Mouse (Mus musculus) kidney, embryonic 16.5 days (tissue): Measurements from ENCODE around the gene Myod1. TPM values are rescaled to one million over a fixed set of nuclear protein-coding genes. Genes with fewer than 3 reads are reported as not detected.

Experiments
- ATAC-seq: fragments of 200-750 bp; cut with Nextera tagmentation; 2 replicates; pipeline ENCODE4 v1.8.0; 2017; ENCODE audit warnings: moderate TSS enrichment; ENCODE audit not compliant: low FRiP score, low TSS enrichment
- H3K27ac ChIP-seq: fragments of 300-500 bp; sonication (generic); 2 replicates; pipeline ENCODE4 v1.5.1; 2014; ENCODE audit warnings: low read length
- H3K27me3 ChIP-seq: fragments of 300-500 bp; sonication (generic); 2 replicates; pipeline ENCODE4 v1.6.1; 2014; ENCODE audit warnings: low read length, control low read depth, mixed read lengths; ENCODE audit not compliant: insufficient read depth
- H3K36me3 ChIP-seq: fragments of 300-500 bp; sonication (generic); 2 replicates; pipeline ENCODE4 v1.6.1; 2014; ENCODE audit warnings: low read length, control low read depth, mixed read lengths; ENCODE audit not compliant: insufficient read depth
- H3K4me1 ChIP-seq: fragments of 300-500 bp; sonication (generic); 2 replicates; pipeline ENCODE4 v1.6.1; 2014; ENCODE audit warnings: low read length, control low read depth, mixed read lengths; ENCODE audit not compliant: insufficient read depth
- H3K4me2 ChIP-seq: fragments of 300-500 bp; sonication (generic); replicated peaks from 2 replicates; pipeline ENCODE4 v1.6.1; 2014; ENCODE audit warnings: low read depth, low read length
- H3K4me3 ChIP-seq: fragments of 300-500 bp; sonication (generic); 2 replicates; pipeline ENCODE4 v1.5.1; 2014; ENCODE audit warnings: mild to moderate bottlenecking, low read length
- H3K9ac ChIP-seq: fragments of 300-500 bp; sonication (generic); replicated peaks from 2 replicates; pipeline ENCODE4 v1.6.1; 2014; ENCODE audit warnings: low read length
- H3K9me3 ChIP-seq: fragments of 300-500 bp; sonication (generic); 2 replicates; pipeline ENCODE4 v1.6.1; 2016; ENCODE audit warnings: low read length, control low read depth
- WGBS: fragments of 180-500 bp; shearing (Covaris S2); extraction: QIAGEN DNeasy Blood & Tissue Kit; methylation state at CpG from one replicate; pipeline ENCODE4 v1.1.7; 2014; 5-methylcytosine and 5-hydroxymethylcytosine counted together
- polyA plus RNA-seq: library from polyadenylated mRNA; unstranded; fragments of >200 nt; fragmentation: Nextera tagmentation; extraction: Ambion mirVana; gene quantifications from 2 replicates; pipeline ENCODE4 v1.2.1, GENCODE M21; 2015

Myod1 gene
- polyA plus RNA-seq, 1 experiment from 2014 or later: 0.81 TPM

GRCm38 (mm10) chr7:46397732-46398333 lies 21.6 kb downstream of the Myod1 start:
- Histone ChIP-seq H3K27ac (no peak overlapping the region), H3K9me3 (no peaks in the 10 kb centered on the region), H3K27me3 (peaks cover 68% of the 10 kb centered on the region), H3K9ac (no peak overlapping the region), H3K4me3 (peak overlapping the region; percentile 50; the same call in 1 of the 2 replicates), H3K36me3 (no peaks in the 10 kb centered on the region), H3K4me1 (peaks cover 17% of the 10 kb centered on the region), H3K4me2 (no peak overlapping the region)
- no peak for ATAC-seq
- whole genome bisulfite sequencing: 10% methylated on average over 70 of the region's 70 CpGs

GRCm38 (mm10) chr7:46398612-46399011 lies 22.3 kb downstream of the Myod1 start:
- peaks cover 17% of the 10 kb centered on the region for H3K4me1 ChIP-seq
- H3K27ac ChIP-seq: no peak overlapping the region
- WGBS: 64% methylated on average over 4 of the region's 4 CpGs
- no peaks in the 10 kb centered on the region for H3K9me3 ChIP-seq
- peaks cover 64% of the 10 kb centered on the region for H3K27me3 ChIP-seq
- no peak overlapping the region for H3K4me3 ChIP-seq
- ATAC-seq: no peak
- H3K36me3 ChIP-seq: no peaks in the 10 kb centered on the region
- no peak overlapping the region for H3K4me2 ChIP-seq
- H3K9ac ChIP-seq: no peak overlapping the region

GRCm38 (mm10) chr7:46399676-46400075 lies 23.4 kb downstream of the Myod1 start:
- Histone ChIP-seq H3K4me3 (no peak overlapping the region), H3K36me3 (no peaks in the 10 kb centered on the region), H3K27me3 (peaks cover 54% of the 10 kb centered on the region), H3K9me3 (no peaks in the 10 kb centered on the region), H3K4me1 (peaks cover 17% of the 10 kb centered on the region), H3K27ac (no peak overlapping the region), H3K4me2 (no peak overlapping the region), H3K9ac (no peak overlapping the region)
- no peak for ATAC-seq
- WGBS: 91% methylated on average over 1 of the region's 1 CpGs

- no peak for ATAC-seq
- H3K27ac ChIP-seq: no peak overlapping the region
- 46% methylated on average over 8 of the region's 8 CpGs for WGBS
- no peak overlapping the region for H3K4me3 ChIP-seq
- no peak overlapping the region for H3K9ac ChIP-seq
- H3K4me2 ChIP-seq: no peak overlapping the region
- H3K4me1 ChIP-seq: peaks cover 17% of the 10 kb centered on the region
- H3K9me3 ChIP-seq: no peaks in the 10 kb centered on the region
- no peaks in the 10 kb centered on the region for H3K36me3 ChIP-seq
- peaks cover 47% of the 10 kb centered on the region for H3K27me3 ChIP-seq
Measured at GRCm38 (mm10) chr7:46400346-46400745, 24.1 kb downstream of the Myod1 start.

- no peak for ATAC-seq
- peaks cover 36% of the 10 kb centered on the region for H3K27me3 ChIP-seq
- WGBS: 64% methylated on average over 3 of the region's 3 CpGs
- H3K36me3 ChIP-seq: no peaks in the 10 kb centered on the region
- no peaks in the 10 kb centered on the region for H3K9me3 ChIP-seq
- H3K4me1 ChIP-seq: peaks cover 8% of the 10 kb centered on the region; the same call in 1 of the 2 replicates
- H3K27ac ChIP-seq: no peak overlapping the region
- no peak overlapping the region for H3K4me3 ChIP-seq
- H3K4me2 ChIP-seq: no peak overlapping the region
- H3K9ac ChIP-seq: no peak overlapping the region
Measured at GRCm38 (mm10) chr7:46401371-46402180, 25.3 kb downstream of the Myod1 start.

- H3K27me3 ChIP-seq: peaks cover 13% of the 10 kb centered on the region
- H3K4me1 ChIP-seq: no peaks in the 10 kb centered on the region
- no peak overlapping the region for H3K4me2 ChIP-seq
- WGBS: 67% methylated on average over 15 of the region's 15 CpGs
- no peak overlapping the region for H3K4me3 ChIP-seq
- no peak overlapping the region for H3K27ac ChIP-seq
- H3K9ac ChIP-seq: no peak overlapping the region
- no peaks in the 10 kb centered on the region for H3K9me3 ChIP-seq
- no peaks in the 10 kb centered on the region for H3K36me3 ChIP-seq
- ATAC-seq: no peak
Measured at GRCm38 (mm10) chr7:46403616-46404485, 27.6 kb downstream of the Myod1 start.

- 81% methylated on average over 7 of the region's 7 CpGs for WGBS
- Histone ChIP-seq H3K27me3 (peaks cover 4% of the 10 kb centered on the region), H3K36me3 (no peaks in the 10 kb centered on the region), H3K4me2 (no peak overlapping the region), H3K9ac (no peak overlapping the region), H3K27ac (no peak overlapping the region), H3K4me3 (no peak overlapping the region), H3K9me3 (no peaks in the 10 kb centered on the region), H3K4me1 (0 out of 2 replicates have a peak, but pooled peaks cover 6% of the 10 kb centered on the region)
- no peak for ATAC-seq
Measured at GRCm38 (mm10) chr7:46404756-46405155, 28.5 kb downstream of the Myod1 start.

- no peak for ATAC-seq
- H3K9me3 ChIP-seq: no peaks in the 10 kb centered on the region
- WGBS: 86% methylated on average over 9 of the region's 9 CpGs
Measured at GRCm38 (mm10) chr7:46408606-46409005, 32.3 kb downstream of the Myod1 start.

GRCm38 (mm10) chr7:46409204-46409789 lies 33.0 kb downstream of the Myod1 start:
- Histone ChIP-seq H3K27me3 (no peaks in the 10 kb centered on the region), H3K9ac (no peak overlapping the region), H3K27ac (no peak overlapping the region), H3K9me3 (no peaks in the 10 kb centered on the region), H3K4me1 (0 out of 2 replicates have a peak, but pooled peaks cover 6% of the 10 kb centered on the region), H3K36me3 (no peaks in the 10 kb centered on the region), H3K4me3 (no peak overlapping the region), H3K4me2 (no peak overlapping the region)
- ATAC-seq: peak; percentile 58
- 16% methylated on average over 12 of the region's 12 CpGs for WGBS

More at GRCm38 (mm10) chr7:46408606-46409005, 32.3 kb downstream of the Myod1 start:
- H3K4me3 ChIP-seq: no peak overlapping the region
- H3K27me3 ChIP-seq: no peaks in the 10 kb centered on the region
- 0 out of 2 replicates have a peak, but pooled peaks cover 6% of the 10 kb centered on the region for H3K4me1 ChIP-seq
- no peak overlapping the region for H3K27ac ChIP-seq
- H3K9ac ChIP-seq: no peak overlapping the region
- no peaks in the 10 kb centered on the region for H3K36me3 ChIP-seq
- no peak overlapping the region for H3K4me2 ChIP-seq
